Mouse (Mus musculus) stomach, postnatal 0 days (tissue): ENCODE results near the gene Eme2.

ENCODE experiments used
- CTCF ChIP-seq: IDR thresholded peaks from 2 replicates; pipeline ENCODE4 v1.5.1; 2016; ENCODE audit warnings: antibody characterized with exemption, low read depth, mild to moderate bottlenecking, moderate library complexity
- EP300 ChIP-seq: optimal IDR thresholded peaks from 2 replicates; pipeline ENCODE3; 2016; ENCODE audit warnings: antibody characterized with exemption

DNA sequence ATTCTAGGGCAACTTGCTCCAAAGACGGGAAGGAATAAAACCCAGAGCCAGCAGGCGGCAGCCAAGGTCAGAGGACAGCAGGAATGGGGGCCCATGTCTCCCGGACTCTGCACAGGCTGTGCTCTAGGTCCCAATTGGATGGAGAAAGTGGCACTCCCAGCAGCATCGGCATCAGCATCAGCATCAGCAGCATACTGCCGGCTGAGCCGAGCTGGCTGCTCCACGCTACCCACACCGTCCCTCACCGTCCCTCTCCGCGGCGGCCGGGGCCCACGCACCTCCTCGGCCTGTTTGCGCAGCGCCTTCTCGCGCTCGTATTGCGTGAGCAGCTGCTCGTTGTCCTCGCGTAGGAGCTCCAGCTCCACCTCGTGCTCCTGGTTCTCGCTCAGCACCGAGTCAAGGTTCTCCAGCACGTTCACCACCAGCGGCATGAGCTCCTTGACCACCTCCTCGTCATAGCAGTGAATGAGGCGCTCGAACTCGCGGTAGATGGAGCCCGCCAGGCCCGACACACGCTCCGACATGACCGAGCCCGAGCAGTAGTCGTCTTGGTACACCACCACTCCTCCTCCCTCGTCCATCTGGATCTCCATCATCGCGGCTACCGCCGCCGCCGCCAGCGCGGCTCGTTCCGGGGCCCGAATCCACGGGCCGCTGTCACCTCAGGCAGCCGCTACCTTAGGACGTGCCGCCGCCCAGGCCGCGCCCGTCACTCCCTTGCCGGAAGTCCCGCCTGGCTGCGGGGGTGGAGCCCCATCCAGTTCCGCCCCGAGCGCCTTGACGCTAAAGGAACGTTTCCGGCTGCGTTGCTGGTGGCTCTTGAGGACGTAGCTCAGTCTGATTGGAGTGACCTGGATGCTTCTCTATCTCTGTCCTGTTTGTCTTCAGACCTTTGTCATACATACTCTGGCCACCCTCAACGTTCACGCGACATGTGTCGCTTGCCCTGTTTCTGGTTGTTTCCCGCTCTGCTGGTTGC, 41.7 kb upstream of the Eme2 start, which contains the start of gene Mapk8ip3:
- TF ChIP-seq CTCF (peak; percentile 57), EP300 (no peak)
